Mouse (Mus musculus) liver, embryonic 14.5 days (tissue): ENCODE measurements around the gene Rabl6. TPM values are rescaled to one million over a fixed set of nuclear protein-coding genes. Genes with fewer than 3 reads are reported as not detected.

Experiments
- ATAC-seq: fragments of 200-750 bp; cut with Nextera tagmentation; 2 replicates; pipeline ENCODE4 v1.8.0; 2017; ENCODE audit warnings: moderate number of reproducible peaks, mild to moderate bottlenecking, moderate library complexity; ENCODE audit not compliant: insufficient read depth
- DNase-seq, 3 experiments: peaks; one replicate each; pipeline ENCODE4 v3.0.0-alpha.2; 2012 to 2013; ENCODE audit warnings: low read depth in 3 of 3, low spot score in 3 of 3
- H3K27ac ChIP-seq: fragments of 300-500 bp; sonication (generic); 2 replicates; pipeline ENCODE4 v1.5.1; 2014; ENCODE audit warnings: moderate library complexity, mild to moderate bottlenecking, control low read depth, inconsistent platforms
- H3K27me3 ChIP-seq: fragments of 300-500 bp; sonication (generic); 2 replicates; pipeline ENCODE4 v1.6.1; 2014; ENCODE audit warnings: mild to moderate bottlenecking, low read length, moderate library complexity; ENCODE audit not compliant: control insufficient read depth, insufficient read depth
- H3K36me3 ChIP-seq: fragments of 300-500 bp; sonication (generic); replicated peaks from 2 replicates; pipeline ENCODE4 v1.6.1; 2014; ENCODE audit warnings: low read depth; ENCODE audit not compliant: control insufficient read depth, insufficient read depth
- H3K4me1 ChIP-seq, 2 experiments: fragments of 200-500 bp in 1 of 2; fragments of 300-500 bp in 1 of 2; sonication (generic) in 1 of 2; replicated peaks; 2 replicates each; pipeline ENCODE4 v1.6.1; 2012 to 2014; ENCODE audit warnings: antibody characterized with exemption in 1 of 2, inconsistent platforms in 1 of 2, low read length in 1 of 2; ENCODE audit not compliant: control insufficient read depth in 2 of 2, insufficient read depth in 2 of 2
- H3K4me2 ChIP-seq: fragments of 300-500 bp; sonication (generic); 2 replicates; pipeline ENCODE4 v1.6.1; 2014; ENCODE audit warnings: low read depth, mild to moderate bottlenecking, control low read depth, moderate library complexity
- H3K4me3 ChIP-seq, 2 experiments: fragments of 200-500 bp in 1 of 2; fragments of 300-500 bp in 1 of 2; sonication (generic) in 1 of 2; 2 replicates each; pipeline ENCODE4 v1.5.1; 2012 to 2014; ENCODE audit warnings: low read depth in 2 of 2, low read length in 2 of 2, mild to moderate bottlenecking in 2 of 2, control low read depth in 1 of 2, inconsistent platforms in 1 of 2, moderate library complexity in 1 of 2; ENCODE audit not compliant: insufficient read depth in 1 of 2
- H3K9ac ChIP-seq: fragments of 300-500 bp; sonication (generic); replicated peaks from 2 replicates; pipeline ENCODE4 v1.6.1; 2014; ENCODE audit warnings: mild to moderate bottlenecking, control low read depth, moderate library complexity
- H3K9me3 ChIP-seq: fragments of 300-500 bp; sonication (generic); 2 replicates; pipeline ENCODE4 v1.6.1; 2016; ENCODE audit warnings: low read length, mixed read lengths; ENCODE audit not compliant: control insufficient read depth
- CTCF ChIP-seq: IDR thresholded peaks from 2 replicates; pipeline ENCODE4 v1.5.1; 2016; ENCODE audit warnings: antibody characterized with exemption, low read depth, control low read depth
- EP300 ChIP-seq: IDR thresholded peaks from 2 replicates; pipeline ENCODE4 v1.6.1; 2016; ENCODE audit warnings: antibody characterized with exemption, low read depth
- WGBS: fragments of 180-500 bp; shearing (Covaris S2); extraction: QIAGEN DNeasy Blood & Tissue Kit; methylation state at CpG from one replicate; pipeline ENCODE4 v1.1.7; 2014; ENCODE audit not compliant: insufficient replicate concordance; 5-methylcytosine and 5-hydroxymethylcytosine counted together
- polyA plus RNA-seq, 2 experiments: library from polyadenylated mRNA; depleted of rRNA in 1 of 2; stranded (reverse) in 1 of 2; unstranded in 1 of 2; fragments of >200 nt; fragmentation: Nextera tagmentation in 1 of 2; extraction: Ambion mirVana in 1 of 2; gene quantifications; 2 replicates each; pipeline versions ENCODE4 v1.2.1 to v1.2.3; 2012 to 2014

The Rabl6 gene
- polyA plus RNA-seq, 2 experiments = 18.6 to 21.5 TPM

DNA sequence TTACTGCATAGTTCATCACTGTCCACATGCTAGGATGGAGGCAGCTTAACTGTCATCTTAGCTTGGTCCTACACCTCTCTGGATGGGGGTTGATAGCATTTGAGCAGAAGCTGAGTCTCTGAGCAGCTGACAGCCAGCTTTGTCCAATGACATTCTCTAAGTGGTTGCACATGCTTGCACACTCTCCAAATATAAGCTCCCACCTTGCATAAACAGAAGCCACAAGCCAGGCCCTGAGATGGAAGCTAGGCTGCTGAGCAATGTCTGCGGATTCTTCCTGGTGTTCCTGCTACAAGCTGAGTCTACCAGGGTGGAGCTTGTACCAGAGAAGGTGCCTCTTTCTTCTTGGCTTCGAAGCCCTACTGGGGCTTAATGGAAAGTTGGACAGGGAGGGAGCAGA, 44.6 kb upstream of the Rabl6 start, which contains the start of gene Lcn8:
Gene Lcn8, plus strand, starts transcription at position 219 of the 400 bp plus-strand sequence.
- no peak for ATAC-seq
- WGBS = 45% methylated on average over 2 of the region's 2 CpGs

GRCm38 (mm10) chr2:25639890-25640289, 31.6 kb upstream of the Rabl6 start:
- Histone ChIP-seq H3K36me3 (no peaks in the 10 kb centered on the region), H3K9me3 (no peaks in the 10 kb centered on the region), H3K4me3 (no peak overlapping the region), H3K4me2 (no peak overlapping the region), H3K4me1 (no peaks in the 10 kb centered on the region), H3K27me3 (no peaks in the 10 kb centered on the region), H3K9ac (no peak overlapping the region), H3K27ac (no peak overlapping the region)
- WGBS = 14% methylated on average over 6 of the region's 6 CpGs
- ATAC-seq (no peak), DNase-seq (no peak)
- TF ChIP-seq CTCF (peak; percentile 69), EP300 (no peak)

More for the DNA sequence above, 44.6 kb upstream of the Rabl6 start, which contains the start of gene Lcn8:
- H3K4me1 ChIP-seq = no peaks in the 10 kb centered on the region
- no peaks in the 10 kb centered on the region for H3K9me3 ChIP-seq
- no peak for DNase-seq
- no peaks in the 10 kb centered on the region for H3K36me3 ChIP-seq
- H3K4me3 ChIP-seq = no peak within 1 kb of the TSS
- H3K27me3 ChIP-seq = no peaks in the 10 kb centered on the region; the same call in 1 of the 2 replicates
- H3K27ac ChIP-seq = no peak within 1 kb of the TSS
- no peak within 1 kb of the TSS for H3K9ac ChIP-seq
- no peak for TF ChIP-seq EP300
- no peak for TF ChIP-seq CTCF
- no peak within 1 kb of the TSS for H3K4me2 ChIP-seq

GRCm38 (mm10) chr2:25634046-25634445, 25.7 kb upstream of the Rabl6 start:
- ATAC-seq (no peak), DNase-seq (no peak)
- Histone ChIP-seq H3K4me3 (no peak overlapping the region), H3K9ac (no peak overlapping the region), H3K36me3 (no peaks in the 10 kb centered on the region), H3K4me1 (no peaks in the 10 kb centered on the region), H3K9me3 (no peaks in the 10 kb centered on the region), H3K27me3 (no peaks in the 10 kb centered on the region), H3K27ac (no peak overlapping the region), H3K4me2 (no peak overlapping the region)
- 43% methylated on average over 1 of the region's 1 CpGs for WGBS
- TF ChIP-seq EP300 = no peak
- TF ChIP-seq CTCF = peak; percentile 21; the same call in 1 of the 2 replicates

GRCm38 (mm10) chr2:25633616-25634015, 25.3 kb upstream of the Rabl6 start:
- ATAC-seq = no peak
- Histone ChIP-seq H3K4me3 (no peak overlapping the region), H3K4me2 (no peak overlapping the region), H3K27ac (no peak overlapping the region), H3K27me3 (no peaks in the 10 kb centered on the region), H3K4me1 (no peaks in the 10 kb centered on the region), H3K9me3 (no peaks in the 10 kb centered on the region), H3K9ac (no peak overlapping the region), H3K36me3 (no peaks in the 10 kb centered on the region)
- TF ChIP-seq CTCF = no peak
- TF ChIP-seq EP300 = no peak
- DNase-seq = no peak
- WGBS = 72% methylated on average over 3 of the region's 3 CpGs

GRCm38 (mm10) chr2:25628738-25629137, 20.4 kb upstream of the Rabl6 start:
- H3K9me3 ChIP-seq = no peaks in the 10 kb centered on the region
- no peaks in the 10 kb centered on the region for H3K4me1 ChIP-seq
- no peak overlapping the region for H3K4me2 ChIP-seq
- no peak for DNase-seq
- 32% methylated on average over 4 of the region's 4 CpGs for WGBS
- TF ChIP-seq CTCF = no peak
- no peak for TF ChIP-seq EP300
- H3K9ac ChIP-seq = no peak overlapping the region
- no peak for ATAC-seq
- H3K36me3 ChIP-seq = no peaks in the 10 kb centered on the region
- no peak overlapping the region for H3K4me3 ChIP-seq
- no peak overlapping the region for H3K27ac ChIP-seq
- no peaks in the 10 kb centered on the region for H3K27me3 ChIP-seq
